Mouse (Mus musculus) intestine, embryonic 16.5 days (tissue): ENCODE measurements around the gene Btbd9. TPM values are rescaled to one million over a fixed set of nuclear protein-coding genes. Genes with fewer than 3 reads are reported as not detected.

Experiments
- ATAC-seq: fragments of 200-750 bp; cut with Nextera tagmentation; 2 replicates; pipeline ENCODE4 v1.8.0; 2017; ENCODE audit warnings: moderate TSS enrichment, moderate library complexity
- H3K27ac ChIP-seq: fragments of 300-500 bp; sonication (generic); 2 replicates; pipeline ENCODE4 v1.5.1; 2014; ENCODE audit warnings: mild to moderate bottlenecking, low read length
- H3K27me3 ChIP-seq: fragments of 300-500 bp; sonication (generic); replicated peaks from 2 replicates; pipeline ENCODE4 v1.6.1; 2014; ENCODE audit warnings: low read length, control low read depth, mixed read lengths; ENCODE audit not compliant: control insufficient read depth, insufficient read depth
- H3K36me3 ChIP-seq: fragments of 300-500 bp; sonication (generic); 2 replicates; pipeline ENCODE4 v1.6.1; 2014; ENCODE audit warnings: low read length, control low read depth; ENCODE audit not compliant: control insufficient read depth, insufficient read depth
- H3K4me1 ChIP-seq: fragments of 300-500 bp; sonication (generic); 2 replicates; pipeline ENCODE4 v1.6.1; 2014; ENCODE audit warnings: low read length, control low read depth, mixed read lengths; ENCODE audit not compliant: control insufficient read depth, insufficient read depth
- H3K4me2 ChIP-seq: fragments of 300-500 bp; sonication (generic); 2 replicates; pipeline ENCODE4 v1.6.1; 2014; ENCODE audit warnings: low read depth, low read length, control low read depth
- H3K4me3 ChIP-seq: fragments of 300-500 bp; sonication (generic); 2 replicates; pipeline ENCODE4 v1.5.1; 2014; ENCODE audit warnings: mild to moderate bottlenecking, low read length
- H3K9ac ChIP-seq: fragments of 300-500 bp; sonication (generic); 2 replicates; pipeline ENCODE4 v1.6.1; 2014; ENCODE audit warnings: low read depth, low read length
- H3K9me3 ChIP-seq: fragments of 300-500 bp; sonication (generic); 2 replicates; pipeline ENCODE4 v1.6.1; 2016; ENCODE audit warnings: low read length, control low read depth; ENCODE audit not compliant: control insufficient read depth
- WGBS: fragments of 180-500 bp; shearing (Covaris S2); extraction: QIAGEN DNeasy Blood & Tissue Kit; methylation state at CpG from one replicate; pipeline ENCODE4 v1.1.7; 2014; 5-methylcytosine and 5-hydroxymethylcytosine counted together
- polyA plus RNA-seq: library from polyadenylated mRNA; unstranded; fragments of >200 nt; fragmentation: Nextera tagmentation; extraction: Ambion mirVana; gene quantifications from 2 replicates; pipeline ENCODE4 v1.2.1, GENCODE M21; 2015

Gene Btbd9
- polyA plus RNA-seq, 1 experiment from 2014 or later = 51.6 TPM

- Histone ChIP-seq H3K4me1 (peaks cover 19% of the 10 kb centered on the region), H3K4me3 (no peak overlapping the region), H3K9me3 (no peaks in the 10 kb centered on the region), H3K36me3 (no peaks in the 10 kb centered on the region), H3K4me2 (no peak overlapping the region), H3K27ac (no peak overlapping the region), H3K27me3 (no peaks in the 10 kb centered on the region), H3K9ac (no peak overlapping the region)
- 82% methylated on average over 10 of the region's 10 CpGs for WGBS
- ATAC-seq = no peak
Measured at GRCm38 (mm10) chr17:30228439-30229215, 347.7 kb downstream of the Btbd9 start.

GRCm38 (mm10) chr17:30225030-30225740 lies 351.1 kb downstream of the Btbd9 start:
- peak; percentile 43 for ATAC-seq

GRCm38 (mm10) chr17:30222837-30223236 lies 353.5 kb downstream of the Btbd9 start:
- Histone ChIP-seq H3K4me2 (no peak overlapping the region), H3K36me3 (peaks cover 3% of the 10 kb centered on the region), H3K4me3 (no peak overlapping the region), H3K27ac (no peak overlapping the region), H3K27me3 (no peaks in the 10 kb centered on the region), H3K9ac (no peak overlapping the region), H3K9me3 (no peaks in the 10 kb centered on the region), H3K4me1 (peaks cover 8% of the 10 kb centered on the region; the same call in 1 of the 2 replicates)
- WGBS = 81% methylated on average over 12 of the region's 12 CpGs
- no peak for ATAC-seq

More at GRCm38 (mm10) chr17:30225030-30225740, 351.1 kb downstream of the Btbd9 start:
- WGBS = 35% methylated on average over 5 of the region's 5 CpGs
- no peaks in the 10 kb centered on the region for H3K9me3 ChIP-seq
- H3K4me1 ChIP-seq = peaks cover 9% of the 10 kb centered on the region
- H3K36me3 ChIP-seq = no peaks in the 10 kb centered on the region
- no peak overlapping the region for H3K27ac ChIP-seq
- H3K9ac ChIP-seq = no peak overlapping the region
- no peak overlapping the region for H3K4me2 ChIP-seq
- no peaks in the 10 kb centered on the region for H3K27me3 ChIP-seq
- H3K4me3 ChIP-seq = no peak overlapping the region

GRCm38 (mm10) chr17:30222361-30222760 lies 353.9 kb downstream of the Btbd9 start:
- Histone ChIP-seq H3K4me3 (no peak overlapping the region), H3K4me1 (peaks cover 8% of the 10 kb centered on the region; the same call in 1 of the 2 replicates), H3K27ac (no peak overlapping the region), H3K9me3 (no peaks in the 10 kb centered on the region), H3K4me2 (no peak overlapping the region), H3K36me3 (peaks cover 3% of the 10 kb centered on the region), H3K9ac (0 out of 2 replicates have a peak overlapping the region, but pooled peaks have one; percentile 2), H3K27me3 (no peaks in the 10 kb centered on the region)
- no peak for ATAC-seq
- 78% methylated on average over 11 of the region's 11 CpGs for WGBS

- no peak overlapping the region for H3K4me2 ChIP-seq
- H3K9me3 ChIP-seq = no peaks in the 10 kb centered on the region
- no peak overlapping the region for H3K27ac ChIP-seq
- H3K4me1 ChIP-seq = peaks cover 8% of the 10 kb centered on the region; the same call in 1 of the 2 replicates
- 80% methylated on average over 14 of the region's 14 CpGs for WGBS
- peaks cover 3% of the 10 kb centered on the region for H3K36me3 ChIP-seq
- ATAC-seq = no peak
- no peak overlapping the region for H3K9ac ChIP-seq
- no peak overlapping the region for H3K4me3 ChIP-seq
- no peaks in the 10 kb centered on the region for H3K27me3 ChIP-seq
Measured at GRCm38 (mm10) chr17:30221677-30222076, 354.6 kb downstream of the Btbd9 start.

GRCm38 (mm10) chr17:30215741-30216140 lies 360.5 kb downstream of the Btbd9 start:
- Histone ChIP-seq H3K27me3 (no peaks in the 10 kb centered on the region), H3K9ac (no peak overlapping the region), H3K4me1 (no peaks in the 10 kb centered on the region), H3K36me3 (peaks cover 3% of the 10 kb centered on the region), H3K9me3 (no peaks in the 10 kb centered on the region), H3K4me3 (no peak overlapping the region), H3K4me2 (no peak overlapping the region), H3K27ac (no peak overlapping the region)
- 67% methylated on average over 4 of the region's 4 CpGs for WGBS
- no peak for ATAC-seq

GRCm38 (mm10) chr17:30214393-30214792 lies 361.9 kb downstream of the Btbd9 start:
- H3K36me3 ChIP-seq = peaks cover 7% of the 10 kb centered on the region
- no peak overlapping the region for H3K4me3 ChIP-seq
- no peaks in the 10 kb centered on the region for H3K9me3 ChIP-seq
- no peak overlapping the region for H3K27ac ChIP-seq
- no peak overlapping the region for H3K9ac ChIP-seq
- no peak for ATAC-seq
- 73% methylated on average over 6 of the region's 6 CpGs for WGBS
- H3K4me1 ChIP-seq = 0 out of 2 replicates have a peak, but pooled peaks cover 2% of the 10 kb centered on the region
- H3K4me2 ChIP-seq = no peak overlapping the region
- H3K27me3 ChIP-seq = no peaks in the 10 kb centered on the region

- no peaks in the 10 kb centered on the region for H3K9me3 ChIP-seq
- WGBS = 75% methylated on average over 5 of the region's 5 CpGs
- ATAC-seq = no peak
- H3K4me3 ChIP-seq = no peak overlapping the region
- H3K4me1 ChIP-seq = 0 out of 2 replicates have a peak, but pooled peaks cover 2% of the 10 kb centered on the region
- H3K27ac ChIP-seq = no peak overlapping the region
- no peak overlapping the region for H3K9ac ChIP-seq
- peaks cover 5% of the 10 kb centered on the region; the same call in 1 of the 2 replicates for H3K36me3 ChIP-seq
- H3K27me3 ChIP-seq = no peaks in the 10 kb centered on the region
- no peak overlapping the region for H3K4me2 ChIP-seq
Measured at GRCm38 (mm10) chr17:30213371-30213770, 362.9 kb downstream of the Btbd9 start.

GRCm38 (mm10) chr17:30212647-30213046 lies 363.6 kb downstream of the Btbd9 start:
- Histone ChIP-seq H3K9me3 (no peaks in the 10 kb centered on the region), H3K27me3 (no peaks in the 10 kb centered on the region), H3K4me1 (0 out of 2 replicates have a peak, but pooled peaks cover 2% of the 10 kb centered on the region), H3K36me3 (peaks cover 5% of the 10 kb centered on the region; the same call in 1 of the 2 replicates), H3K27ac (no peak overlapping the region), H3K4me2 (no peak overlapping the region), H3K9ac (no peak overlapping the region), H3K4me3 (no peak overlapping the region)
- no peak for ATAC-seq
- WGBS = 77% methylated on average over 12 of the region's 12 CpGs
